In genomic region chr12:87413179-87413790, GRCm38 (mm10) we compare ENCODE assay signal across 10 mouse cellular contexts. TPM values are rescaled to one million over a fixed set of nuclear protein-coding genes. Genes with fewer than 3 reads are reported as not detected.
DNase-seq lines count a peak whose midpoint lies in the region; ATAC-seq and TF ChIP-seq lines count a peak whose summit lies in the region.
"Had no signal": no experiment of that assay in that cellular context is flagged by ENCODE, and none has a peak within 500 bp of the region (broad histone marks: within the 10 kb centered on the region; RNA-seq: fewer than 3 reads in every experiment).

No protein-coding gene starts in this region.

- no peak for TF ChIP-seq POLR2A in bone marrow, adult 2 months (IDR thresholded peaks at IDR 0.05; ENCODE audit: borderline replicate concordance, control insufficient read depth, low read depth, low read length)
- no peak for TF ChIP-seq POLR2A in lung, adult 2 months (IDR thresholded peaks at IDR 0.05; ENCODE audit: borderline replicate concordance, extremely low read depth, low read depth, low read length)

- no peak overlapping the region for H3K4me2 ChIP-seq in embryonic facial prominence, embryonic 14.5 days (ENCODE audit: low read depth, low read length)
- no peak overlapping the region for H3K4me2 ChIP-seq in neural tube, embryonic 14.5 days (ENCODE audit: low read depth, low read length)
- H3K4me2 ChIP-seq: stomach, embryonic 15.5 days had no signal

- intact Hi-C loops in heart, postnatal 14 days (cut with DNase I) = loop anchor here (5.0 kb wide), 1 partner anchor 61 kb away; no protein-coding TSS in a partner anchor

- H3K27ac ChIP-seq in bone marrow, adult 2 months (ENCODE audit: control insufficient read depth, insufficient read depth, low read depth, low read length, poor library complexity) = no peak overlapping the region
- no peak overlapping the region for H3K27ac ChIP-seq in embryonic facial prominence, embryonic 14.5 days (replicated peaks; ENCODE audit: low read depth, low read length)
- H3K27ac ChIP-seq in neural tube, embryonic 14.5 days (ENCODE audit: low read depth, low read length) = no peak overlapping the region
- H3K27ac ChIP-seq: stomach, embryonic 15.5 days had no signal

- TF ChIP-seq CTCF in bone marrow, adult 2 months (IDR thresholded peaks at IDR 0.05; ENCODE audit: control insufficient read depth, insufficient read depth, low read length) = peak; percentile 82
- peak; percentile 96 for TF ChIP-seq CTCF in lung, adult 2 months (IDR thresholded peaks at IDR 0.05; ENCODE audit: insufficient read depth, low read length)

- H3K4me1 ChIP-seq in bone marrow, adult 2 months (ENCODE audit: control insufficient read depth, insufficient read depth, low read length) = peaks cover 4% of the 10 kb centered on the region; the same call in 1 of the 2 replicates
- peaks cover under 1% of the 10 kb centered on the region for H3K4me1 ChIP-seq in embryonic facial prominence, embryonic 14.5 days (ENCODE audit: control insufficient read depth, insufficient read depth, low read length)
- H3K4me1 ChIP-seq in lung, adult 2 months (ENCODE audit: control insufficient read depth, insufficient read depth, low read length) = peaks cover 3% of the 10 kb centered on the region
- H3K4me1 ChIP-seq in neural tube, embryonic 14.5 days (ENCODE audit: control insufficient read depth, insufficient read depth, low read length) = no peaks in the 10 kb centered on the region

- H3K9ac ChIP-seq in embryonic facial prominence, embryonic 14.5 days (ENCODE audit: low read depth, low read length) = no peak overlapping the region
- no peak overlapping the region for H3K9ac ChIP-seq in neural tube, embryonic 14.5 days (replicated peaks; ENCODE audit: low read depth, low read length)
- H3K9ac ChIP-seq: stomach, embryonic 15.5 days had no signal

- 8% methylated on average over 4 of the region's 4 CpGs for WGBS in bone marrow, adult 2 months
- 24% methylated on average over 4 of the region's 4 CpGs for WGBS in embryonic facial prominence, embryonic 14.5 days
- WGBS in lung, adult 2 months = 23% methylated on average over 4 of the region's 4 CpGs
- WGBS in neural tube, embryonic 14.5 days = 28% methylated on average over 4 of the region's 4 CpGs

- H3K4me3 ChIP-seq in bone marrow, adult 2 months (replicated peaks; ENCODE audit: control insufficient read depth, low read depth, low read length) = no peak overlapping the region
- H3K4me3 ChIP-seq in embryonic facial prominence, embryonic 14.5 days (ENCODE audit: low read depth, low read length) = no peak overlapping the region
- no peak overlapping the region for H3K4me3 ChIP-seq in lung, adult 2 months (replicated peaks; ENCODE audit: extremely low read depth, low read depth, low read length)
- H3K4me3 ChIP-seq in neural tube, embryonic 14.5 days (ENCODE audit: low read depth, low read length) = no peak overlapping the region
- H3K4me3 ChIP-seq: erythroblast, embryonic 14.5 days; stomach, embryonic 15.5 days had no signal

- peak; percentile 67 for ATAC-seq in embryonic facial prominence, embryonic 14.5 days (ENCODE audit: low read depth)
- ATAC-seq in neural tube, embryonic 14.5 days (ENCODE audit: low read depth) = peak; percentile 62

- H3K27me3 ChIP-seq in embryonic facial prominence, embryonic 14.5 days (replicated peaks; ENCODE audit: control insufficient read depth, insufficient read depth, low read length) = no peaks in the 10 kb centered on the region
- no peaks in the 10 kb centered on the region for H3K27me3 ChIP-seq in neural tube, embryonic 14.5 days (ENCODE audit: control insufficient read depth, insufficient read depth, low read length)
- H3K27me3 ChIP-seq: stomach, embryonic 15.5 days had no signal

- no peaks in the 10 kb centered on the region for H3K36me3 ChIP-seq in embryonic facial prominence, embryonic 14.5 days (ENCODE audit: control insufficient read depth, insufficient read depth, low read length)
- no peaks in the 10 kb centered on the region for H3K36me3 ChIP-seq in neural tube, embryonic 14.5 days (ENCODE audit: control insufficient read depth, insufficient read depth, low read length)
- H3K36me3 ChIP-seq: stomach, embryonic 15.5 days had no signal

- peak; percentile 43 to 63 for DNase-seq in CD8-positive naive resting alpha-beta T cell, adult 2 months (ENCODE audit: low read depth in 2 of 2, low spot score in 2 of 2)
- DNase-seq in embryonic facial prominence, embryonic 14.5 days (ENCODE audit: low spot score) = peak; percentile 49
- DNase-seq in heart, postnatal 14 days = peak; percentile 73 to 82
- DNase-seq in layer of hippocampus, adult 11-12 months (ENCODE audit: low spot score) = peak; percentile 71
- peak; percentile 77 for DNase-seq in lung, adult 2 months
- peak; percentile 23 for DNase-seq in testis, postnatal 14 days (ENCODE audit: low spot score)

- no peaks in the 10 kb centered on the region for H3K9me3 ChIP-seq in embryonic facial prominence, embryonic 14.5 days (ENCODE audit: control insufficient read depth, low read length)
- H3K9me3 ChIP-seq in neural tube, embryonic 14.5 days (ENCODE audit: control insufficient read depth, low read length) = no peaks in the 10 kb centered on the region
- H3K9me3 ChIP-seq: stomach, embryonic 15.5 days had no signal

RNA-seq across cellular contexts. Expression of gene Sptlc2, which starts 25.1 kb away (rescaled TPM):
- polyA plus RNA-seq in bone marrow, adult 2 months (2011; ENCODE audit: insufficient read depth, insufficient read length, low replicate concordance, missing spikeins) = 10.7 and 31.6 TPM in 2 replicates
- 73.3 and 77.1 TPM in 2 replicates for polyA plus RNA-seq in embryonic facial prominence, embryonic 14.5 days (2014; fragmentation: Nextera tagmentation; extraction: Ambion mirVana)
- total RNA-seq in heart, postnatal 14 days (2021) = 10 to 100 TPM; 39.4 to 43.5 TPM
- 18.6 and 35.0 TPM in 2 replicates for polyA plus RNA-seq in lung, adult 2 months (2012; rRNA removed)
- polyA plus RNA-seq in neural tube, embryonic 14.5 days (2014; fragmentation: Nextera tagmentation; extraction: Ambion mirVana) = 70.5 and 81.8 TPM in 2 replicates

RNA-seq across cellular contexts. Expression of gene Slirp, which starts 30.4 kb away (rescaled TPM):
- 67.6 and 160 TPM in 2 replicates for polyA plus RNA-seq in bone marrow, adult 2 months (2011; ENCODE audit: insufficient read depth, insufficient read length, low replicate concordance, missing spikeins)
- polyA plus RNA-seq in embryonic facial prominence, embryonic 14.5 days (2014; fragmentation: Nextera tagmentation; extraction: Ambion mirVana) = 282 and 304 TPM in 2 replicates
- 100 to 1,000 TPM; 140 to 162 TPM for total RNA-seq in heart, postnatal 14 days (2021)
- 8.4 and 11.3 TPM in 2 replicates for polyA plus RNA-seq in lung, adult 2 months (2012; rRNA removed)
- polyA plus RNA-seq in neural tube, embryonic 14.5 days (2014; fragmentation: Nextera tagmentation; extraction: Ambion mirVana) = 212 and 251 TPM in 2 replicates
- polyA plus RNA-seq: erythroblast, embryonic 14.5 days had no signal

RNA-seq across cellular contexts. Expression of gene Alkbh1, which starts 30.5 kb away (rescaled TPM):
- 11.1 and 19.8 TPM in 2 replicates for polyA plus RNA-seq in bone marrow, adult 2 months (2011; ENCODE audit: insufficient read depth, insufficient read length, low replicate concordance, missing spikeins)
- polyA plus RNA-seq in embryonic facial prominence, embryonic 14.5 days (2014; fragmentation: Nextera tagmentation; extraction: Ambion mirVana) = 36.7 and 39.4 TPM in 2 replicates
- total RNA-seq in heart, postnatal 14 days (2021) = 10 to 100 TPM; 11.2 to 12.9 TPM
- polyA plus RNA-seq in lung, adult 2 months (2012; rRNA removed) = 10.2 and 10.8 TPM in 2 replicates
- polyA plus RNA-seq in neural tube, embryonic 14.5 days (2014; fragmentation: Nextera tagmentation; extraction: Ambion mirVana) = 38.1 and 40.4 TPM in 2 replicates

RNA-seq across cellular contexts. Expression of gene Snw1, which starts 58.8 kb away (rescaled TPM):
- polyA plus RNA-seq in bone marrow, adult 2 months (2011; ENCODE audit: insufficient read depth, insufficient read length, low replicate concordance, missing spikeins) = 30.9 and 48.6 TPM in 2 replicates
- 102 and 118 TPM in 2 replicates for polyA plus RNA-seq in embryonic facial prominence, embryonic 14.5 days (2014; fragmentation: Nextera tagmentation; extraction: Ambion mirVana)
- 10 to 100 TPM; 40.5 to 42.8 TPM for total RNA-seq in heart, postnatal 14 days (2021)
- polyA plus RNA-seq in lung, adult 2 months (2012; rRNA removed) = 7.0 and 11.0 TPM in 2 replicates
- polyA plus RNA-seq in neural tube, embryonic 14.5 days (2014; fragmentation: Nextera tagmentation; extraction: Ambion mirVana) = 101 and 112 TPM in 2 replicates

Comparison
In these comparisons a context has a peak if more than half of its experiments do, and no peak if none do; other contexts are left out.
1. DNase-seq: peak in every context shown above with its lines; median percentile 78 in heart, postnatal 14 days; 77 in lung, adult 2 months; 71 in layer of hippocampus, adult 11-12 months; 53 in CD8-positive naive resting alpha-beta T cell, adult 2 months; 49 in embryonic facial prominence, embryonic 14.5 days; 23 in testis, postnatal 14 days.